Mouse (Mus musculus) myocyte (in vitro differentiated cells): ENCODE data around the gene Tmem192. TPM values are rescaled to one million over a fixed set of nuclear protein-coding genes. Genes with fewer than 3 reads are reported as not detected.

Experiments used
- H3K27me3 ChIP-seq: one replicate; pipeline ENCODE4 v1.6.1; 2011; ENCODE audit not compliant: control insufficient read depth, insufficient read depth, insufficient read length
- H3K36me3 ChIP-seq: one replicate; pipeline ENCODE4 v1.6.1; 2011; ENCODE audit not compliant: control insufficient read depth, insufficient read depth
- H3K4me2 ChIP-seq: one replicate; pipeline ENCODE4 v1.6.1; 2011; ENCODE audit warnings: low read depth, control low read depth
- H3K4me3 ChIP-seq: one replicate; pipeline ENCODE4 v1.5.1; 2011; ENCODE audit warnings: mild to moderate bottlenecking, control low read depth, moderate library complexity
- H3K79me2 ChIP-seq: one replicate; pipeline ENCODE4 v1.6.1; 2011; ENCODE audit not compliant: control insufficient read depth, insufficient read depth
- H3ac ChIP-seq: one replicate; pipeline ENCODE4 v1.6.1; 2011; ENCODE audit not compliant: control insufficient read depth, insufficient read length
- CEBPB ChIP-seq: IDR thresholded peaks from 2 replicates; pipeline ENCODE4 v1.6.1; 2011; ENCODE audit warnings: mild to moderate bottlenecking, moderate library complexity; ENCODE audit not compliant: poor library complexity, insufficient read depth, severe bottlenecking
- E2F4 ChIP-seq: IDR thresholded peaks from one replicate; pipeline ENCODE4 v1.6.1; 2011; ENCODE audit warnings: mild to moderate bottlenecking, control low read depth, moderate library complexity; ENCODE audit not compliant: insufficient read depth
- MAX ChIP-seq: IDR thresholded peaks from one replicate; pipeline ENCODE4 v1.6.1; 2011; ENCODE audit warnings: low read depth, mild to moderate bottlenecking, control low read depth
- MYOD1 ChIP-seq, 3 experiments: IDR thresholded peaks; one replicate each; pipeline ENCODE4 v1.6.1; 2011; ENCODE audit warnings: control low read depth in 2 of 3, low read depth in 2 of 3, mild to moderate bottlenecking in 2 of 3, moderate library complexity in 1 of 3; ENCODE audit not compliant: insufficient read length in 2 of 3, control insufficient read depth in 1 of 3
- MYOG ChIP-seq, 3 experiments: IDR thresholded peaks; one replicate each; pipeline ENCODE4 v1.6.1; 2011; ENCODE audit warnings: control low read depth in 2 of 3, low read depth in 2 of 3, mild to moderate bottlenecking in 2 of 3; ENCODE audit not compliant: insufficient read length in 2 of 3, control insufficient read depth in 1 of 3, insufficient read depth in 1 of 3
- POLR2A ChIP-seq: IDR thresholded peaks from one replicate; pipeline ENCODE4 v1.6.1; 2011; ENCODE audit warnings: low read depth, mild to moderate bottlenecking, control low read depth, moderate library complexity; ENCODE audit not compliant: insufficient read length
- POLR2AphosphoS2 ChIP-seq: IDR thresholded peaks from one replicate; pipeline ENCODE4 v1.6.1; 2011; ENCODE audit warnings: low read depth, control low read depth; ENCODE audit not compliant: insufficient read length
- REST ChIP-seq: IDR thresholded peaks from one replicate; pipeline ENCODE4 v1.6.1; 2011; ENCODE audit warnings: mild to moderate bottlenecking, control low read depth, moderate library complexity; ENCODE audit not compliant: insufficient read depth, insufficient read length
- SRF ChIP-seq: IDR thresholded peaks from one replicate; pipeline ENCODE4 v1.6.1; 2011; ENCODE audit warnings: low read depth; ENCODE audit not compliant: control insufficient read depth, insufficient read length
- TCF12 ChIP-seq: IDR thresholded peaks from one replicate; pipeline ENCODE4 v1.6.1; 2011; ENCODE audit warnings: mild to moderate bottlenecking, control low read depth; ENCODE audit not compliant: poor library complexity, insufficient read depth, severe bottlenecking
- TCF3 ChIP-seq: IDR thresholded peaks from one replicate; pipeline ENCODE4 v1.6.1; 2011; ENCODE audit warnings: low read depth, control low read depth; ENCODE audit not compliant: insufficient read length
- USF1 ChIP-seq: IDR thresholded peaks from one replicate; pipeline ENCODE4 v1.6.1; 2011; ENCODE audit warnings: low read depth, mild to moderate bottlenecking, control low read depth, moderate library complexity
- polyA plus RNA-seq: library from polyadenylated mRNA; unstranded; fragments of >200 nt; fragmentation: generic; extraction: Trizol; gene quantifications from one replicate; pipeline ENCODE4 v1.2.1, GENCODE M21; 2012; ENCODE audit warnings: missing spikeins

Tmem192 gene
- polyA plus RNA-seq, 1 experiment, result 38.5 TPM

DNA sequence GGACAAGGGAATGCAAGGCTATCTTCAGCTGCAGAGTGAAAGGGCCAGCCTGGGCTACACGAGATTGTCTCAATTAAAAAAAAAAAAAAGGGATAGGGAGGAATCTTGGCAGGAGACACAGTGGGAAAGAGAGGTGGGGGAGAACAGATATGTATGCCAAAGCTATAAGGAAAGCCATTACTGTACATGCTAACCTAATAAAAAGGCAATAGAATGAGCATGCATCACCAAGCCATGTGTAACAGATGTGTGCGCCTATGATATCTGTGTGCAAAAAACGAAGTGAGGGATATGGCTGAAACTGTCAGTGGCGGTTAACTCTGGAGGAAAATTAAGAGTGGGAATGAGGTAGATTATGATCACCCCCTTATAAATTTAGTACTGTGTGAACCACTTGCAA is 21.2 kb upstream of the Tmem192 start:
- Histone ChIP-seq H3K27me3 (no peaks in the 10 kb centered on the region), H3K36me3 (no peaks in the 10 kb centered on the region), H3K79me2 (no peaks in the 10 kb centered on the region), H3ac (no peak overlapping the region), H3K4me3 (no peak overlapping the region), H3K4me2 (no peak overlapping the region)
- TF ChIP-seq TCF3 (no peak), SRF (no peak), MYOG (IDR thresholded peaks at IDR 0.05; ENCODE audit: control insufficient read depth in 1 of 3, insufficient read depth in 1 of 3, insufficient read length in 2 of 3, low read depth in 2 of 3) (no peak), MAX (no peak), E2F4 (no peak), MYOD1 (IDR thresholded peaks at IDR 0.05; ENCODE audit: control insufficient read depth in 1 of 3, insufficient read length in 2 of 3, low read depth in 2 of 3) (no peak), POLR2AphosphoS2 (no peak), CEBPB (no peak), REST (no peak), POLR2A (no peak), TCF12 (no peak), USF1 (no peak)

DNA sequence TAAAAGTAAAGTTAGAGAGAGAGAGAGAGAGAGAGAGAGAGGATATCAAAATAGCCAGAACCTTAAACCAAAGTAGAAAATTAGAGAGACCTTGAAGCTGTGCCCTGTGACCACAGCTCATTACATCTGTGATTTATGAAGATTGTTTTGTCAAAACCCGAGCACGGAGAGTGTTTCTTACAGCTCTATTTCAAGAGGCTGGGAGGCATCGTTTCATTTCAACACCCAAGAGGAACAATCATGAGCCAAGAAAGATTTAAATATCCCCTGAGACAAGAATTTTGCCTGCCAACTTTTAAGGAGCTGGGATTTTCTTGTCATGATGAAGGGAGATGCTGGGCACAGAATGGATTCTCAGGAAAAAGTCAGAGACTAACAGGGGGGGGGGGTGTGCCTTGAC is 20.6 kb upstream of the Tmem192 start:
- Histone ChIP-seq H3ac (no peak overlapping the region), H3K4me2 (no peak overlapping the region), H3K4me3 (no peak overlapping the region), H3K27me3 (no peaks in the 10 kb centered on the region), H3K79me2 (no peaks in the 10 kb centered on the region), H3K36me3 (no peaks in the 10 kb centered on the region)
- TF ChIP-seq POLR2AphosphoS2, result no peak
- no peak for TF ChIP-seq MYOG (IDR thresholded peaks at IDR 0.05; ENCODE audit: control insufficient read depth in 1 of 3, insufficient read depth in 1 of 3, insufficient read length in 2 of 3, low read depth in 2 of 3)

DNA sequence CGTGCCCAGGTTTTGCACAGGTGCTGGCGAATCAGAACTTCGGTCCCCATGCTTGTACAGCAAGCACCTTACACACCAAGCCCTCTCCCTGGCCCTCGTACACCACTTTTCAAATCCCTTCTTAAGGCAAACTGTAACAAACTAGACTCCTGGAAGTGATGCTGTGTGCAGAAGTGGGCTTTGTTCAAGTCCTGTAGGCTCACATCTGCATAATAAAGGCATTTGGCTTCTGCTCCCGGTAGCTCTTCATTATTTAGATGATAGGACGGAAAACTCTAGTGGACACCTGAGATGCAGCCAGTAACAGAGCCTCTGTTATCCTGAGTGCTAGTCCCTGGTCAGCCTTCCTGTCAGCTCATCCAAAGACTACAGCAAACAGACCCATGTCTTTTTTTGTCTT is 18.0 kb upstream of the Tmem192 start:
- Histone ChIP-seq H3K27me3 (no peaks in the 10 kb centered on the region), H3ac (no peak overlapping the region), H3K79me2 (no peaks in the 10 kb centered on the region), H3K36me3 (no peaks in the 10 kb centered on the region), H3K4me3 (no peak overlapping the region), H3K4me2 (no peak overlapping the region)
- TF ChIP-seq POLR2A (no peak), TCF12 (no peak), CEBPB (no peak), E2F4 (no peak), MAX (no peak), TCF3 (no peak), MYOG (IDR thresholded peaks at IDR 0.05; ENCODE audit: control insufficient read depth in 1 of 3, insufficient read depth in 1 of 3, insufficient read length in 2 of 3, low read depth in 2 of 3) (no peak), MYOD1 (IDR thresholded peaks at IDR 0.05; ENCODE audit: control insufficient read depth in 1 of 3, insufficient read length in 2 of 3, low read depth in 2 of 3) (no peak), USF1 (no peak), REST (no peak), POLR2AphosphoS2 (no peak)

DNA sequence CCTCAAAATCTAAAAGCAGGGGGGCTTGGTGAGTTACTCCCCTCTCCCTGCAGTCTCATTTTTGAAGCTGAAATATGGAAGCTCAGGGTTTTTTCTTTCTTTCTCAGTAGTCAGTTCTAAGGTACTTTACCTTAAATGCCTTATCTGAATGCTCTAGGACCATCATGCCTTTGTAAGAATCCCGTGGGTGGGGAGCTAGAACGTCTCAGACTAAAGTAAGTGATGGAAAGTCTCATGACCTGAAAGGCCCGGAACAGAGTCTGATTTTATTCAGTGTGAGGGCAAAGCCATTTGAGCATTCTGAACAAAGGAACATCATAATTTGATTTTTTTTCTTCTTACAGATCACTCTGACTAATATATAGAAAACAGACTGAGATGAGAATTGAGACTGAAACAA is 12.0 kb upstream of the Tmem192 start:
- Histone ChIP-seq H3K4me3 (no peak overlapping the region), H3K27me3 (no peaks in the 10 kb centered on the region), H3ac (no peak overlapping the region), H3K79me2 (no peaks in the 10 kb centered on the region), H3K4me2 (no peak overlapping the region), H3K36me3 (no peaks in the 10 kb centered on the region)
- TF ChIP-seq MYOG (IDR thresholded peaks at IDR 0.05; ENCODE audit: control insufficient read depth in 1 of 3, insufficient read depth in 1 of 3, insufficient read length in 2 of 3, low read depth in 2 of 3) (no peak), E2F4 (no peak), CEBPB (no peak)

DNA sequence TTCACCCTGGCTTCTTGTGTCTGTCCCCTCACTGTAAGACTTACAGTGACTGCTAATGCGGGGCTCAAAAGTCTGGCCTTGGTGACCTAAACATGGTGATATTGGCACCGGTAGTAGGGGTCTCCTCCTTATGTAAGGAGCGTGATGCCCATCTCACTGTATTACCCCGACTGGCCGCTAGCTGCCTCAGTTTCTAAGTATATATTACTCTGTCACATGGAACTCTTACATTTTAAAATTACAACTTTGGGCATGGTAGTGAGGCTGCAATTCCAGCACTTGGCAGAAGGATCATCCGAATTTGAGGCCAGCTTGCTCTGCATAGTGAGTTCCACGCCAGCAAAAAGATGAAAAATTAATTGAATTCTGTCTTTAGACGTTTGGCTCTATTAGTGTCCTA is 6.0 kb upstream of the Tmem192 start:
- Histone ChIP-seq H3K4me2 (no peak overlapping the region), H3K27me3 (no peaks in the 10 kb centered on the region), H3K4me3 (no peak overlapping the region), H3K36me3 (no peaks in the 10 kb centered on the region), H3K79me2 (no peaks in the 10 kb centered on the region), H3ac (no peak overlapping the region)
- no peak for TF ChIP-seq MYOG (IDR thresholded peaks at IDR 0.05; ENCODE audit: control insufficient read depth in 1 of 3, insufficient read depth in 1 of 3, insufficient read length in 2 of 3, low read depth in 2 of 3)
- TF ChIP-seq POLR2A, result no peak
- TF ChIP-seq TCF12, result no peak
- TF ChIP-seq CEBPB, result no peak
- no peak for TF ChIP-seq REST
- TF ChIP-seq POLR2AphosphoS2, result no peak
- TF ChIP-seq TCF3, result no peak
- TF ChIP-seq SRF, result no peak
- no peak for TF ChIP-seq MAX
- no peak for TF ChIP-seq USF1
- no peak for TF ChIP-seq MYOD1 (IDR thresholded peaks at IDR 0.05; ENCODE audit: control insufficient read depth in 1 of 3, insufficient read length in 2 of 3, low read depth in 2 of 3)
- no peak for TF ChIP-seq E2F4

DNA sequence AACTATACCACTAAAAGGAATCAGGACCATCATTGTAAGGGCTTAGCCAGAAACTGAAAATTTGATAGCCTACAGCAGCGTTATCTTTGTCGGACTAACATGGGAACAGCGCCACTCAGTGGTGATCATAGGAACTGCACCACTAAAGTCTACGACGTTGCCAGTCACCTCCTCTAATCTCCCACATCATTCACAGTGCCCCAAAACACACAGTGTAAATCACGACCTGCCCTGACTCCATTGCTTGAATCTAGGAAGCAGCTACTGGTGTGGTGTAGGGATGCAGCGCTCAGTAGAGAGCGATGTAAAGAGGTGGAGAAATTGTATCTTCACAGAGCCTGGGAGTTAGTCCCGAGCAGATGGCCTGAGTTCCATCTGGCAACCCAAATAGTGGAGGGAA is 5.5 kb upstream of the Tmem192 start:
- H3K79me2 ChIP-seq, result no peaks in the 10 kb centered on the region
- no peaks in the 10 kb centered on the region for H3K36me3 ChIP-seq
- H3K4me3 ChIP-seq, result no peak overlapping the region
- H3ac ChIP-seq, result no peak overlapping the region
- no peaks in the 10 kb centered on the region for H3K27me3 ChIP-seq
- TF ChIP-seq USF1 (no peak), MYOG (IDR thresholded peaks at IDR 0.05; ENCODE audit: control insufficient read depth in 1 of 3, insufficient read depth in 1 of 3, insufficient read length in 2 of 3, low read depth in 2 of 3) (no peak), POLR2A (no peak), CEBPB (no peak), MAX (no peak), MYOD1 (IDR thresholded peaks at IDR 0.05; ENCODE audit: control insufficient read depth in 1 of 3, insufficient read length in 2 of 3, low read depth in 2 of 3) (no peak), TCF3 (no peak), POLR2AphosphoS2 (no peak), SRF (no peak)
- H3K4me2 ChIP-seq, result no peak overlapping the region
